Mouse (Mus musculus): Measurements from ENCODE around the gene Edn2.

GRCm38 (mm10) chr4:120199184-120199885 lies 38.3 kb downstream of the Edn2 start:
- TF ChIP-seq CTCF (IDR thresholded peaks at IDR 0.05; ENCODE audit: low read depth) = no peak
- TF ChIP-seq EP300 (IDR thresholded peaks at IDR 0.05; ENCODE audit: low read depth) = no peak

Data from heart, postnatal 0 days (tissue).